Mouse (Mus musculus) heart, adult 2 months (tissue): ENCODE measurements at regions not wholly inside any gene's neighbourhood (a gene's known extent, or its start where the extent isn't known, plus 50 kb on each side); places are given as distances from the start of the nearest gene placed in this dataset.

ENCODE experiments used
- DNase-seq, 2 experiments: peaks; one replicate each; pipeline ENCODE4 v3.0.0; 2021
- H3K27ac ChIP-seq: fragments of 200-600 bp; 2 replicates; pipeline ENCODE4 v1.8.1; 2022
- H3K27me3 ChIP-seq: fragments of 200-500 bp; 2 replicates; pipeline ENCODE4 v1.6.1; 2012; ENCODE audit warnings: mild to moderate bottlenecking, low read length, inconsistent platforms, mixed read lengths; ENCODE audit not compliant: control insufficient read depth, insufficient read depth
- H3K36me3 ChIP-seq: fragments of 200-500 bp; 2 replicates; pipeline ENCODE4 v1.6.1; 2012; ENCODE audit warnings: low read length, inconsistent platforms; ENCODE audit not compliant: control insufficient read depth, insufficient read depth
- H3K4me1 ChIP-seq: fragments of 200-500 bp; 2 replicates; pipeline ENCODE4 v1.6.1; 2011; ENCODE audit warnings: low read length; ENCODE audit not compliant: control insufficient read depth, insufficient read depth
- H3K4me3 ChIP-seq: fragments of 200-600 bp; 2 replicates; pipeline ENCODE4 v1.8.1; 2022
- H3K79me2 ChIP-seq: fragments of 200-500 bp; replicated peaks from 2 replicates; pipeline ENCODE4 v1.6.1; 2012; ENCODE audit warnings: mild to moderate bottlenecking, inconsistent platforms, low read length, moderate library complexity, mixed read lengths; ENCODE audit not compliant: control insufficient read depth, insufficient read depth
- H3K9ac ChIP-seq: fragments of 200-500 bp; 2 replicates; pipeline ENCODE4 v1.6.1; 2012; ENCODE audit warnings: low read depth, mild to moderate bottlenecking, control low read depth, inconsistent platforms, low read length, mixed read lengths
- CTCF ChIP-seq: fragments of 200-600 bp; IDR thresholded peaks from 2 replicates; pipeline ENCODE4 v1.8.1; 2022; ENCODE audit warnings: antibody characterized with exemption, mild to moderate bottlenecking, moderate library complexity
- EP300 ChIP-seq: fragments of 200-500 bp; IDR thresholded peaks from 2 replicates; pipeline ENCODE4 v1.6.1; 2011; ENCODE audit warnings: low read depth, low read length, control low read depth; ENCODE audit not compliant: insufficient read depth
- POLR2A ChIP-seq: fragments of 200-500 bp; IDR thresholded peaks from 2 replicates; pipeline ENCODE4 v1.6.1; 2011; ENCODE audit warnings: mild to moderate bottlenecking, low read depth, low read length, control low read depth; ENCODE audit not compliant: insufficient read depth
- WGBS: fragments of 180-500 bp; shearing (Covaris S2); methylation state at CpG from one replicate; pipeline ENCODE4 v1.1.7; 2018; 5-methylcytosine and 5-hydroxymethylcytosine counted together
- intact Hi-C: fragments of 180-260 bp; cut with DNase I; formaldehyde crosslinking; loops from one replicate; pipeline ENCODE4 v1.15.1; 2025

DNA sequence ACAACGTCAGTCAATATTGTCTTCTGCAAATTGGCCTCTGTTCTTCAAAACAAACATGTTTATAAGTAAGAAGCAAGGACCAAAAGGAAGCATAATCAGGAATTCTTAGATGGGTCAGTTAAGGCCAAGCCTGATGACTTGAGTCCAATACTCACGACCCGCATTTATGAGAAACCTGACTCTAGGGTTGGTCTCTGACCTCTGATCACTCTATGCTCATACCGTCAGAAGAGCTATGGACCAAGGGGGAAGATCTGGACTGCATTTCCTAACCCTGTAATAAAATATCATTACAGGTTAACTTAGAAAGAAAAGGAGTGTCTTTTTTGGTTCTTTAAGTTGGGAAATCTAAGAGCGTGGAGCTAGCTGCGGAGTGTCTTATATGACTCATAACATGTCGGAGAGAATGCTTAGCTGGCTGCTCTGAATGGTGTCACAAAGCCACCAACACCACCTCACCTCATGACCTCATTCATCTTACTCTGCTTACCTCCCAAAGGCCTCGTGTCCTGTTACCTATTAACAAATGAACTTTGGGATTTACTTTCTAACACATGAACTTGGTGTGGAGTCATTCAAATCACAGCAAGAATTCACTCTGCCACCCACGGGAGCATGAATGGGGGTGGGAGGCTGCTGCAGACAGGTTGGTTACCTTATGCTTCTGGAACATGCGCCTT lies 170.3 kb downstream of the Cd83 start:
- Histone ChIP-seq H3K27ac (no peak overlapping the region), H3K79me2 (no peaks in the 10 kb centered on the region), H3K9ac (no peak overlapping the region), H3K36me3 (no peaks in the 10 kb centered on the region), H3K27me3 (no peaks in the 10 kb centered on the region), H3K4me1 (no peaks in the 10 kb centered on the region), H3K4me3 (no peak overlapping the region)
- DNase-seq: no peak
- intact Hi-C loops: no loop called here
- 91% methylated on average over 10 of the region's 10 CpGs for WGBS
- TF ChIP-seq EP300 (no peak), POLR2A (no peak)

DNA sequence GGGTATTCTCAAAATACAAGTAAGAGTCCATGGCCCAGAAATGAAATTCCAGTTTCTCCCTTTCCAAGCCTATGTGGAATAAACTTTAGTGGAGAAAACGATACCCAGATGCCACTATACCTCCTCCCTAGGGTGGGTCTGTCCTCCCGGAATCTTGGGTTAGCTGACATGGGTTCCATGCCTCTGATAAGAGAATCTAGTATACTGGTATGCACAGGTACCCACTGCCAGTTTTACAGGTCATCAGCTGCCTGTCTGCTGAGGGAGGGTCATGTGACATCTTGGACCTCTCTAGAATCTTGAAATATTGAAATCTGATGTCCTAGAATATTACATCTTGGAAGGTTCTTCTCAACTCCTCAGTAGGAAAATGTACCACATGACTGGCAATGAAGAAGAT lies 172.5 kb downstream of the Cd83 start:
- Histone ChIP-seq H3K4me3 (no peak overlapping the region), H3K27me3 (no peaks in the 10 kb centered on the region), H3K9ac (no peak overlapping the region), H3K36me3 (no peaks in the 10 kb centered on the region), H3K79me2 (no peaks in the 10 kb centered on the region), H3K27ac (no peak overlapping the region), H3K4me1 (no peaks in the 10 kb centered on the region)
- TF ChIP-seq POLR2A (no peak), CTCF (no peak), EP300 (no peak)
- 89% methylated on average over 2 of the region's 2 CpGs for WGBS
- DNase-seq: no peak
- intact Hi-C loops: no loop called here

DNA sequence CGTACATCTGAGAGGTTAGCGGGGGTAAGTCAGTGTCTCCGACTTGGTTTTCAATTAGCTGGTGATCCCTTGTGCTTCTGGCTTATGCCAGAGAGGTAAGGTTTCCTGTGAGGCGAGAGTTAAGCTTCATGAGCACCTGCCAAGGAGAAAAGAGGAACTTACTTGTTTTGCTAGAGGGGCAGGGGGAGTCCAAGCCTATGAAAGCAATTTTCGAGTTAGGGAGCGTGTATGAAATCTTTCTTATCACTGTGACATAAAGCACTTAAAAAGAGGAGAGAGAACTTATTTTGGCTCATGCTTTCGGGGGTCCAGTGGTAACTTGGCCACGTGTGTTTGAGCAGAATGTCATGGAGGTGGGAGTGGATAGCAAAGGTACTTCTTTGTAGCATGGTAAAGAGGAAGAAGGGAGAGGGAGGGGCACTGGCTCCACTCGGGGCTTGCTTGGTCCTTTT lies 174.6 kb downstream of the Cd83 start:
- H3K27me3 ChIP-seq: no peaks in the 10 kb centered on the region
- no peaks in the 10 kb centered on the region for H3K36me3 ChIP-seq
- H3K4me3 ChIP-seq: no peak overlapping the region
- H3K27ac ChIP-seq: no peak overlapping the region
- no peak overlapping the region for H3K9ac ChIP-seq
- intact Hi-C loops: no loop called here
- H3K4me1 ChIP-seq: no peaks in the 10 kb centered on the region
- no peaks in the 10 kb centered on the region for H3K79me2 ChIP-seq
- TF ChIP-seq EP300: no peak
- no peak for TF ChIP-seq CTCF
- no peak for TF ChIP-seq POLR2A
- 70% methylated on average over 9 of the region's 9 CpGs for WGBS
- no peak for DNase-seq

DNA sequence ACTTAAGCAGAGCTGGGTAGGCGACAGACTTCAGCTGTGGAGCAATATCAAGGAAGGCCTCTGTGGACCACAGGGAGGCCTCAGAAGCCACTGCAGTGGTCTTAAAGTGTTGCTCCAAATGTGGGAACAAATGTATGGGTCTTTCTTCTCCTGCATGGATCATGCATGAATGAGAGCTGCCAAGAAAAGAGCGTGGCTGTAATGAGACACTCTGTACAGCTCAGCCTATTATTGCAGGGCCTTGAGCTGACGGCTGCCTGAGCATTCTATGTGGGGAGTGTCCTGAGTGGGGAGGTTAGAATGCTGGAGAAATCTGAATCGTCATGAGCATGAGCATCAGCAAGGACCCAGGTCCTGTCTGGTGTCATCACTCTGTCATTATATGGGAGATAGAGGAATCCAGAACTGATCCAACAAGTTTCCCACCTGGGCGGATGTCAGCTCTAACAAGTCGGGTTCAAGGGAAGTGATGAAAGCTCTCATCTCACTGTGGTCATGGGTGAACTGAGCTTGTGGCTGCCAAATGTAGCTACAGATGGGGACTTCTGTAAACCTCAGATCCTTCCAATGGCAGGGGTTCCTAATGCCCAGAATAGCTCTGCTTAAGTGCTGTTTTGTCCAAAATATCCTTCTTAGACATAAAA lies 176.6 kb downstream of the Cd83 start:
- H3K36me3 ChIP-seq: no peaks in the 10 kb centered on the region
- WGBS: 77% methylated on average over 6 of the region's 6 CpGs
- no peak for DNase-seq
- H3K9ac ChIP-seq: no peak overlapping the region
- no peak overlapping the region for H3K4me3 ChIP-seq
- H3K79me2 ChIP-seq: no peaks in the 10 kb centered on the region
- intact Hi-C loops: no loop called here
- H3K4me1 ChIP-seq: no peaks in the 10 kb centered on the region; the same call in 1 of the 2 replicates
- no peak for TF ChIP-seq CTCF
- TF ChIP-seq POLR2A: no peak
- TF ChIP-seq EP300: no peak
- H3K27ac ChIP-seq: no peak overlapping the region
- no peaks in the 10 kb centered on the region for H3K27me3 ChIP-seq

DNA sequence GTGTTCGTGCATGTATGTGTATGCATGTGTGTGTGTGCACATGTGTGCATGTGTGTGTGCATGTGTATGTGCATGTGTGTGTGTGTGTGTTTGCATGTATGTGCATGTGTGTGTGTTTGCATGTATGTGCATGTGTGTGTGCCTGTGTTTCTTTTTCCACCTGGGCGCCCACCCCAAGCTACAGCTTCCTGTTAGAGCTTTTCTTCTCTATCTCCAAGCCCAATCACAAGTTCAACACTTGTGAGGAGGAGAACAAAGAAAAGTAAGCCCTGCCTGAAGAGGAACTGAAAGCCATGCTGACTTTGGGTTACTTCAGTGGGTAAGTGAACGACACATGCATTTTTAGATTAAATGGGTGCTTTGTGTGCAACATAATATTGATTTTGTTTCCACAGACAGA lies 177.4 kb downstream of the Cd83 start:
- Histone ChIP-seq H3K27me3 (no peaks in the 10 kb centered on the region), H3K4me3 (no peak overlapping the region), H3K27ac (no peak overlapping the region), H3K36me3 (no peaks in the 10 kb centered on the region), H3K79me2 (no peaks in the 10 kb centered on the region), H3K9ac (no peak overlapping the region), H3K4me1 (no peaks in the 10 kb centered on the region; the same call in 1 of the 2 replicates)
- 82% methylated on average over 3 of the region's 3 CpGs for WGBS
- peak in 1 of 2 experiments; percentile 7 for DNase-seq
- TF ChIP-seq EP300 (no peak), POLR2A (no peak), CTCF (no peak)
- intact Hi-C loops: no loop called here

DNA sequence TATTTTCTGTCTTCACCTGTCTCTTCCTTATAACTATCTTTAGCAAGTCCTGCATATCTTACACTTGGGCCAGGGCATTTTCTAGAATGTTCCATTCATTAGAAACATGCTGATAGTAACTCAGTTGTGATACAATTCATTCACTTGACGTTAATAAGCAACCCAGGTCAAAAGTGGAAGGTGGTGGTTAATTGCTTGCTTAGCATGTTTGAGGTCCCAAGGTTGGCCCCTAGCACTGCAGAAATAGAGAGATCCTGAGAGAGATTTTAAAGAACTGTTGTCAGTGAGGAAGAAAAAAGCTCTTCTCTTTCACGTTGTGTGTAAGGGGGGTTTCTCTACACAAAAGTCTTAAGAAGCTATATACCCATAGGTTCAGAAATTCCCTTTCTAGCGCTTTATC lies 178.7 kb downstream of the Cd83 start:
- no peaks in the 10 kb centered on the region for H3K27me3 ChIP-seq
- TF ChIP-seq EP300 (no peak), CTCF (no peak), POLR2A (no peak)
- no peaks in the 10 kb centered on the region; the same call in 1 of the 2 replicates for H3K4me1 ChIP-seq
- H3K36me3 ChIP-seq: no peaks in the 10 kb centered on the region
- H3K79me2 ChIP-seq: no peaks in the 10 kb centered on the region
- H3K9ac ChIP-seq: no peak overlapping the region
- H3K27ac ChIP-seq: no peak overlapping the region
- intact Hi-C loops: no loop called here
- 87% methylated on average over 3 of the region's 3 CpGs for WGBS
- no peak for DNase-seq
- H3K4me3 ChIP-seq: no peak overlapping the region
